Mouse (Mus musculus): ENCODE measurements around the gene S1pr4. TPM values are rescaled to one million over a fixed set of nuclear protein-coding genes. Genes with fewer than 3 reads are reported as not detected.

Gene S1pr4
- 2.3 and 7.4 TPM in 2 replicates for total RNA-seq (2021)
- long read RNA-seq, experiment 1, partial matches to known transcripts, result 0 of 2 reads
- long read RNA-seq, experiment 1, other reads (novel, unspliced or antisense), result 0 of 2 reads
- long read RNA-seq, experiment 2, partial matches to known transcripts, result 0 of 4 reads
- long read RNA-seq, experiment 2, other reads (novel, unspliced or antisense), result 0 of 4 reads

- DNase-seq, result no peak
Measured at GRCm38 (mm10) chr10:81500032-81500431, at the start of gene S1pr4. S1pr4 (minus strand) TSS chr10:81500132.

DNA sequence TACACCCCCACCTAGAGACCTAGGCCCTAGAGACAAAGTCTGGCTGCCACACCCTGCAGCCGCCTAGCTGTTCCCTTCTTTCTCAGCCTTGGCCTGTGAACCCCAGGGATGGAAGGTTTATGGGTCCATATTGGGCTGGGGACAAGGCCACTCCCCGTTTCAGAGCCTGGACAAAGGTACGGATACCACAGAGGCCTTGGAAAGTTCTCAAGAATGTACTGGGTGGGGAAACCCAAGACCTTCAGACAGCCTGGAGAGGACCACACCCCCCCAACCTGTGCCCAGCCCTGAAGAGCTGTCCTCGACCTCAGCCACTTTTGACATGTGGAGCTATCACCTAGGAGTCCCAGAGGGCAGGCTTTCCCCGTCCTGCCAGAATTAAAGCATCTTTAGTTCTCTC lies 49.0 kb upstream of the S1pr4 start:
- DNase-seq, result no peak

DNA sequence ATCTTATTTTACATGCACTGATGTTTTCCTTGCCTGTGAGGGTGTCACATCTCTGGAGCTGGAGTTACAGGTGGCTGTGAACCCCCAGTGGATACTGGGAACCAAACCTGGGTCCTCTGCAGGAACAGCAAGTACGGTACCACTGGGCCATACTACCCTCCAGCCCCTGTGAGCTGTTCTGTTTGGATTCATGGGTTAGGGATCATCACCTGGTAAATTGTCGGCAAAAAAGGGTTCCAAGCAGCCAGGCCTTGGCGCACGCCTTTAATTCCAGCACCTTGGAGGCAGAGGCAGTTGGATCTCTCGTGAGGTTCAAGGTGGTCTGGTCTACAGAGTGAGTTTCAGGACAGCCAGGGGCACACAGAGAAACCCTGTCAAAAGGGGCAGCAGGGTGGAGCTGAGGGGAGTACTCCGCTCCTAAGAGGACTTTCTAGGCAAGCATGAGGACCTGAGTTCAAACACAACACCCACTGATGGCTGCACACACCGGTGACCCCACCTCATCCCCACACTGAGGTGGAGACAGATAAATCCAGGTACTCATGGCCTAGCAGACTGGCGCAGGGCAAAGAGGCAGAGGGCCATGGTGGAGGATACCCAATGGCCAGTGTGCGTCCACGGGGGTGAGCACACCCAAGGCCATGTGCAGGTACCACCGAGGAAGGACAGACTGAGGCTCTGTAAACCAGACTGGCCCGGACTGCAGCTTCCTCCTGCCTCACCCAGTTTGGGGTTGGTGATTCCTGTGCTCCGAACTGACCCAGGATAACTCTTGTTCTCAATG lies 47.0 kb upstream of the S1pr4 start:
- no peak for DNase-seq

GRCm38 (mm10) chr10:81546332-81546731 lies 46.4 kb upstream of the S1pr4 start:
- no peak for DNase-seq

- DNase-seq, result peak; percentile 100
Measured at GRCm38 (mm10) chr10:81545161-81545747, 45.3 kb upstream of the S1pr4 start, which contains the start of gene Gna11. Gna11 (minus strand) TSS chr10:81545190.

DNA sequence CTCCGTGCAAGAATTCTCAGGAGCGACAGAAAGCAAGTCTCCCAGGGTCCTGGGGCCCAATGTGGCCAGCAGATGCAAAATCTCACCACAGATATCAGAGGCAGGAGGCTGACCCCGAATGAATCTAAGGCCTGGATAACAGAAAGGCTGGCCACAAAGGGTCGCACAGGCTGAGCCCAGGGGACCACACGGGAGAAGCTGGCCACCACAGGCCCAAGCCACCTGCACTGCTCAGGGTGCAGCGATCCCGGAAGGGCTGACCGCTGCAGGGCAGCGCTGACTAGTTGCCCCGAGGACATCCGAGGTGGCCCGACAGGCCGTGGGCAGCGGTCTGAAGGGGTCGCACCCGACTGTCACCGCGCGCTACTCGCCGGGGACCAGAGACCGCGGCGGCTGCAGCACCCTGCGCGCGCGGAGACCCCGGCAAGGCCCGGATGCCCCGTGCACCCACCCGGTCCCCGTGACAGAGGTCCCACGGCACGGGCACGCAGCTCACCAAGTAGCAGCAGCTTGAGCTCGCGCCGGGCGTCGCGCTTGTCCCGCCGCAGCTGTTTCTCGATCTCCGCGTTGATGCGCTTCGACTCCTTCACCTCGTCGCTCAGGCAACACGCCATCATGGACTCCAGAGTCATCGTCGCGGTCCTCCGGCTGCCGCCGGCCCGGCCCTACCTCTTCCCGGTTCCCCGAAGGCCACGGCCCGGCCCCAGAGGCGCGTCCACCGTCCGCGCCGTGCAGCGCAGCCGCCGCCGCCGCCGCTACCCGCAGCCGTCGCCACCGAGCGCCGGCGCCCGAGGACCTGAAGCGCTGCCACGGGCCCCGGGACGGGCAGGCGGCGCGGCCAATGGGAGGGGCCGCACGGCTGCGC lies 44.6 kb upstream of the S1pr4 start:
- no peak for DNase-seq

DNA sequence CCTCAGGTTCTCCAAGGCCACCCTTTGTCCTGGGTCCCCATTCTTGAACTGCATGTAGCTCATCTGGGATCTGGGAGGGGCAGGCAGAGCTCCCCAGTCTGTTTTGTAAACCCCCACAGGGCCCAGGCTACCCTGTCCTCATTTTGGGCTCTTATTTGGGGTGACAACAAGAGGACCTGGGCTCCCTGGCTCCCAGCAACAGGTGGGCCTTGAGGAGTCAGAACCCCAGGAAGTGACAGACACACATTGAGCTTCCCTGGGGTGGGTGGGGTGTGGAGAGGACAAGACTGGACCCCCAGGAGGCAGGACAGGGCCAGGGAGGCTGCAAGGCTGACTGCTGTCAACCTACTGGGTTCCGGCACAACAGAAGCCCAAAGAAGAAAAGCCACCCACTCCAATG lies 43.7 kb upstream of the S1pr4 start:
- no peak for DNase-seq

DNA sequence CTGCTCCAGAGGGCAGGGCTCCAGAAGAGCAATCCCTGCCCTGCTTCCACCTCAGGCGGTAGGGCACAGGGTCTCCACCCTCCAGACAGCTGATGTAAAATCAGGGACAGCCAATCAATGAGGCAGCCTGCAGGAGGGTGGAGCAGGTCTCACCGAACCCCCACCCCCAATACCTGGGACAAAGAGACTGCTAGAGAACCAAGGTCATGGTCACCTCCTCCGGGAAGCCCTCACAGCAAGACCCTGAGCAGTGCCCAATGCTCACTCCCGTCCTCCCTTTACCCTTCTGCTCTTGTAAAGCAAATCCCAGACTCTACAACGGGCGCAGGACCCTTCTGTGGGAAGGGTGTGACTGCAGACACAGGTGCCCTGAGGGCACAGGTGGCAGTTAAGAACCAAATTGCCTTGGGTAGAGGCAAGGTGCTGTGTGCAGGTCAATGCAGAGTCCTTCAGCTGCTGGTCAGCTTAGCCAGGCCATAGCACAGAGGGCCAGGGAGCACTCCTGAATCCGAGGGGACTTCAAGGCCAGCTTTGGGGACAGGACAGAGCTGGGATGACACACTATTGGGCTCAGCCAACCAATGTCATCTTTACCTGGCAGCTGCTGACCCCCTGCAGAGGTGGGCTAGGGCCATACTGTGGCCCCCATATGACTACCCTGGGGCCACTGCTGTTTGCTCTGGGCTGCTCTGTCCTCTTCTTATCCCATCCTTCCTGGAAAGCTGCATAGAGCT lies 43.0 kb upstream of the S1pr4 start:
- no peak for DNase-seq

DNA sequence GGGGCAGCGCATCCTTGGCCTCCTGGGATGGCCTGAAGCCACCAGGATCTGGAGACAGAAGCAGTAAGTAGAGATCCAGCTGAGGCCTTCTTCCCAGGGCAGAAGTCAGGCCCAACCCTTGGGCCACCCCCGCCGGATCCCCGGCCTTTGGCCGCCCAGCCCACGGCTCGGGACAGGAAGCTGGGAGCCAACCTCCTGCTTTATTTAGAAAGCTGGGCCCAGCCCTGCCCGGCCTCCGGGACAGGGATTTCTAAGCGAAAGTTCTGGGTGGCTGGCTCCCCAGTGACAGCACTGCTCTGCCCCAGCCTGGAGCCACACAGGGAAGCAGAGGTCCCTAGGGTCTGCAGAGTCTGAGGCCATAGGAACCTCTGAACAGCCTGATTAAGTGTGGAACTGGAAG lies 41.9 kb upstream of the S1pr4 start:
- DNase-seq, result peak; percentile 69

DNA sequence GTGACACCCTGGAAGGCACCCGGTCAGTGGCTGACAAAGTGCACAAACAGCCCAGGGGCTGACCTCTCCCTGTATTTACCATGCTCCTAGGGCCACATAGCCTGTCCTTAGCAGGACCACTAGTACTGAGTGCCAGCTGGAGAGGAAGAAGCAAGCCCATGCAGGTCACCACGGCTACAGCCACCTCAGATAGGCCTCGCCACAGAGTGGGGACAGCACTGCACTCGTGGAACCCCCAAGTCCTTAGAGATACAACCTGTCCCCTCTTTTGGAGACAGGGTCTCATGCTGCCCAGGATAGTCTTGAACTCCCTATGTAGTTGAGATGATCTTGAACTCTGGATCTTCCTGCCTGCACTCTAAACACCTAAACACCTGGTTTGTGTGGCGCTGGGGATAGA lies 41.4 kb upstream of the S1pr4 start:
- no peak for DNase-seq

DNA sequence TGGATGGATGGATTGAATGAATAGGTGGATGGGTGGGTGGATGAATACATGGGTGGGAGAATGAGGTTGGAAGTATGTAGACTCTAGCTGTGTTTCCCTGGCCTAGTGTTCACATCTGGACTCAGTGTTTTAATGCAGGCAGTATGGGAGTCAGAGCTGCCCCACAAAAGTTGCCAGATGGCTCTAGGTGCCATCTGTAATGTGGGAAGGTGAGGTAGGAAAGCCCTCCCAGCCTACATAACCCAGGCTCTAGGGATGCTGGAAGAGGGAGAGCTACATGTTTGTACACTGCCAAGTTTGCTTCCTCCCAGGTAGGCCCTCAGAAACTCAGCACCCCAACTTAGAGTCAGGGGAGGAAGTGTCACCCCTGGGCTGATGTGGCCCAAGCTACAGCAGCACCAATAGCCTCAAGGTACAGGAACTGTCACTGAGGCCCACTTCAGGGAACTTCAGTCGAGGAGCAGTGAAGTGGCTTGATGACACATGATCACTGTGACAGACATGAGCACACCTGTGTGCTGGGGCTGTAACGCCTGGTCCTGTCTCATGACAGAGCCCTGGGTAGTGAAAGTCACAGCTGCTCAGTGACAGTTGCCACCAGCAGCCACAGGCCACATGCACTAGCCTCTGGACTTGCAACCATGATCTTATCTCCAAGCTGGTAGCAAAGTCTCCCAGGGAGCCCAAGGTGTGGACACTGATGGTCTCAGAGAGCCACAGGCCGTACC lies 38.6 kb upstream of the S1pr4 start:
- no peak for DNase-seq

- DNase-seq, result no peak
Measured at GRCm38 (mm10) chr10:81537429-81537828, 37.5 kb upstream of the S1pr4 start.

DNA sequence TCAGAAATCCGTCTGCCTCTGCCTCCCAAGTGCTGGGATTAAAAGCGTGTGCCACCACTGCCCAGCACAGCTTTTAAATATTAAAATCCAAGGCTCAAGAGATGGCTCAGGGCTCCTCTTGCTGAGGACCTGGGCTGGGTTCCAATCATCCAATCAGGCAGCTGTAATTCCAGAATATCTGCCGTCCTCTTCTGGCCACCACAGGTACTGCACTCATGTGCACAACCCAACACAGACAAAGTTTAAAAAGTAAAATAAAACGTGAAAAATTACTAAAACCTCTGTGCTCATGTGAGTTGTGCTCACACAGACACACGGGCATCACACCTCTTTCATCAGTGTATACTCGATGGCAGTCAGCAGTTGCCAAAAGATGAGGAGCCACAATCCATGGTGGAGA lies 36.8 kb upstream of the S1pr4 start:
- no peak for DNase-seq

DNA sequence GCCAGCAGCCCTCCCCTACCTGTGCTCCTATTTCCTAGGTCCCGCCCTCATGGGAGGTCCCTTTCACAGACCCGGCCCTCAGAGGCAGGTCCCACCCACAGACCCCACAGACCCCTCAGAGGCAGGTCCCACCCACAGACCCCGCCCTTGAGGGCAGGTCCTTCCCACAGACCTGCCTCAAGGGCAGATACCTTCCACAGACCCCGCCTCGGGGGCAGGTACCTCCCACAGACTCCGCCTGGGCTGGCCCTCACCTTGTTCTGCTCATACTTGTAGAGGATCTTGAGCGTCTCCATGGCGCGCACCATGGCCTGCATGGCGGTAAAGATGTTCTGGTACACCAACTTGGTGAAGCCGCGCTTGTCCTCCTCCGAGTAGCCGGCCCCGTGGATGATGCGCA lies 34.9 kb upstream of the S1pr4 start:
- DNase-seq, result no peak

DNA sequence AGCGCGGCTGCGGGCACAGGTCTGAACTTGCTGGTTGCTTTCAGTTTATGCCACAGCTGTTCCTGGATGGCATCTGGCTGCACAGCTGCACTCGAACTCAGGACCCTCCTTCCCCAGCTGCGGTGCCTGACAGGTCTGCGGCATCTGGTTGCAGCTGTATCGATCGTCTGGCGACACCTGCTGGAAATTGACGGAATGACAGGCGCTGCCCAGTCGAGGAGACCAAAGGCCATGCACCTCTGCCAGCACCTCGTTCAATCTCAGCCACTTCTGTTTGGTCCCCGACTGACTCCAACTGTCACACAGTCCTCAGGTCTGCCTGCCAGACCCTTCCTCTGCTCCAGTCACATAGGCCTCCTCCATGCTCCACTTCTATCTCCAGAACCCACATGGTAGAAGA lies 26.8 kb upstream of the S1pr4 start:
- peak; percentile 89 for DNase-seq

DNA sequence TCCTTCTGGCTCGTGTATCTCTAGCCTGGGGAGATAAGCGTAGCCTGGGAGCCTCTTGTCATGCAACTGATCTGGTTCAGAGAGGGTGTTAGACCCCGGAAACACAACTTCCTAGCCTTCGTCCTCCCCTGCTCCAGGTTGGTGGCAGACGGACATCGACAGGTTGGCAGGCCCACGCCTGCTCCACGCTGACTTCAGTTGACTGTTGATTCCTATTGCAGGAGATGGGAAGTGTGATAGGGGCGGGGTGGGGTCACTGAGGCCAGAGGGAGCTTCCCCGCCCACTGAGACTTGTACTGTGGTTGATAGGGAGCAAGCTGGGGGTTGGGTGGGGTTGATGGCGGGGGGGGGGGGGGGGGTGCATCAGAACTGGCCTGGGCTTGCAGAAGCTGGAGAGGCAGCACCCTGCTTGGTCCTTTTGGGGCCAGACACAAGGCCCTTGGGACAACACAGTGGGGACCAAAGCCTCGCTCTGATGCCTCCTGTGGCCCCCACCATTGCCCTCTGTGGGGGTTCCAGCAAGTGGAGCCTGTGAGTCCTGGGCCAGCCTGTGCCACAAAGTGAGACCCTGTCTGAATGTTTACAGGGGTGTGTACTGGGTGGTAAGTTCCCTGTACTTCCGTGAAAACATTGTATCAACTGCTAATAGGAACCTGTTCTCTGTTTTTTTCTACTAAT lies 25.2 kb upstream of the S1pr4 start:
- no peak for DNase-seq

- DNase-seq, result no peak
Measured at GRCm38 (mm10) chr10:81524051-81524605, 24.2 kb upstream of the S1pr4 start, which contains the start of gene Gna15. Gna15 (minus strand) TSS chr10:81524225.

DNA sequence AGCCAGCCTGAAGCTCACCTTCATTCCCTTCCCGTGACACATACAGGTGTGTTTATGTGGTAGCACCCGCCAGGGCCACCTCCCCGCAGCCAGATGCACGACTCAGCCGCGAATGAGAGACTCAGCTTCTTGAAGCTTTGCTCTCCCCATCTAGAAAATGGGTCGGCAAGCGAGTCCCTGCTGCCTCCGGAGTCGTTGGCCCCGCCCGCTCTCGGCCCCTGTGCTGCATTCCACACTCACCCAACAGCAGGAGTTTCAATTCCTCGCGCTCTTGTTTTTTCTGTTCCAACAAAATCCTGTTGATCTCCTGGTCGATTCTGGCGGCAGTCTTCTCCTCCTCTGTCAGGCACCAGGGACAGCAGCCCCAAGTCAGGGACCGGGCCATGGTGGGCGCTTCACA lies 23.6 kb upstream of the S1pr4 start:
- no peak for DNase-seq

DNA sequence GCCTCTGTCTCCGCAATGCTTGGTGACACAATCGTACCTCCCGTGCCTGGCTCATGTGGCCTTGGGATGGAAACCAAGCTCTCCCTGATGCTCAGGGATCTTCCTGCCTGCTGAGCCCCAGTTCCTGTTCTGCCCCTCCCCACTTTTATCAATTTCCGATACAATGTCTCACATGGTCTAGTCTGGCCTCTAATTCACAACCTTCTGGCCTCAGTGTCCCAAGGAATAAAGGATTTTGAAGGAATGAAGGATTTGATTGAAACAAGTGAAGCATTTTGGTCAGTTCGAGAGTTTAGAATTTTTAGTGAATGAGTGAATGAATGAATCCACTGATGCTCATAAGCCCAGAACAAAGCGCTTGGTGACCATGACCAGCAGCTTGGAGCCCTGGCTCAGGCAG lies 23.2 kb upstream of the S1pr4 start:
- no peak for DNase-seq

GRCm38 (mm10) chr10:81519978-81520365 lies 20.0 kb upstream of the S1pr4 start:
- no peak for DNase-seq

All from adrenal gland, postnatal 14 days (tissue).